Mouse (Mus musculus) lung, embryonic 15.5 days (tissue): Measurements from ENCODE around the gene Klf13. TPM values are rescaled to one million over a fixed set of nuclear protein-coding genes. Genes with fewer than 3 reads are reported as not detected.

Experiments
- ATAC-seq: fragments of 200-750 bp; cut with Nextera tagmentation; 2 replicates; pipeline ENCODE4 v1.8.0; 2017; ENCODE audit warnings: moderate number of reproducible peaks, borderline replicate concordance; ENCODE audit not compliant: low FRiP score, low TSS enrichment; ENCODE audit errors: extremely low read depth
- H3K27ac ChIP-seq: fragments of 300-500 bp; sonication (generic); 2 replicates; pipeline ENCODE4 v1.5.1; 2015; ENCODE audit warnings: moderate library complexity, mild to moderate bottlenecking, inconsistent platforms
- H3K27me3 ChIP-seq: fragments of 300-500 bp; sonication (generic); 2 replicates; pipeline ENCODE4 v1.6.1; 2015; ENCODE audit warnings: inconsistent platforms
- H3K36me3 ChIP-seq: fragments of 300-500 bp; sonication (generic); 2 replicates; pipeline ENCODE4 v1.6.1; 2015; ENCODE audit warnings: inconsistent platforms
- H3K4me1 ChIP-seq: fragments of 300-500 bp; sonication (generic); 2 replicates; pipeline ENCODE4 v1.6.1; 2015; ENCODE audit warnings: inconsistent platforms
- H3K4me2 ChIP-seq: fragments of 300-500 bp; sonication (generic); 2 replicates; pipeline ENCODE4 v1.6.1; 2015; ENCODE audit warnings: inconsistent platforms, mild to moderate bottlenecking, moderate library complexity
- H3K4me3 ChIP-seq: fragments of 300-500 bp; sonication (generic); 2 replicates; pipeline ENCODE4 v1.5.1; 2015; ENCODE audit warnings: mild to moderate bottlenecking, inconsistent platforms
- H3K9ac ChIP-seq: fragments of 300-500 bp; sonication (generic); 2 replicates; pipeline ENCODE4 v1.6.1; 2015; ENCODE audit warnings: inconsistent platforms
- H3K9me3 ChIP-seq: fragments of 300-500 bp; sonication (generic); 2 replicates; pipeline ENCODE4 v1.6.1; 2016; ENCODE audit warnings: inconsistent platforms
- WGBS: fragments of 180-500 bp; shearing (Covaris S2); methylation state at CpG from one replicate; pipeline ENCODE4 v1.1.7; 2015; 5-methylcytosine and 5-hydroxymethylcytosine counted together
- polyA plus RNA-seq: library from polyadenylated mRNA; unstranded; fragments of >200 nt; fragmentation: Nextera tagmentation; extraction: Ambion mirVana; gene quantifications from 2 replicates; pipeline ENCODE4 v1.2.1, GENCODE M21; 2015

The Klf13 gene
- polyA plus RNA-seq, 1 experiment from 2014 or later, result 35.1 TPM

DNA sequence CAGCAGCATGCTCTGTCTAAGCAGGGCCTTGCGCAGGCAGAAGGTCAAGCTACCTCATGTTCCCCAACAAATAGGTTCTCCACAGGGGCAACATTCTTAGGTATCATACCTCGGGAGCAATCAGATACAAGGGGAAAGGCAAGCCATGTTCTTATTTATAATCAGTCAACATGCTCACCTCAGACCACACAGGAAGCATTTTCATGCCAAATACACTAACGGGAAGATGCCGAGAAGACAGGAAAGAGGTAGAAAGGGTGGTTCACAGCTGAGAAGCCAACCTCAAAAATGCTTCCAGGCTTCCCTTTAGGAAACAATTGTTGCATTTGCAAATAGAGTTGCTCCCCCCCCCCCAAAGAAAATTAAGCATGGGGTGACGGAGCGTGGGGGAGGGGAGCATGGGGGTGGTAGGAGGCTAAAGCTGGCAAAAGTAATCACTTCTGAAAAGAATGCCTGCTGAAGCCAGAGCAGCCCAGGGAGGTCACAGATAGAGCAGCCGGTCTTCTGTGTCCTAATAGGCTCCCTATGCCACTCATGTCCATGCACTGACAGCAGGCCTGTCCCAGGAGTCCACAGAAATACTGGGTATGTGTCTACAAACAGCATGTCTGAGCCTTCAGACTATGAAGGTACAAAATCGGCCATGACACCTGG is 16.7 kb downstream of the Klf13 start:
- Histone ChIP-seq H3K4me1 (peaks cover 68% of the 10 kb centered on the region), H3K27me3 (no peaks in the 10 kb centered on the region), H3K27ac (no peak overlapping the region), H3K9ac (no peak overlapping the region), H3K4me2 (no peak overlapping the region), H3K9me3 (no peaks in the 10 kb centered on the region), H3K36me3 (no peaks in the 10 kb centered on the region), H3K4me3 (no peak overlapping the region)
- ATAC-seq, result no peak
- 64% methylated on average over 8 of the region's 8 CpGs for WGBS

DNA sequence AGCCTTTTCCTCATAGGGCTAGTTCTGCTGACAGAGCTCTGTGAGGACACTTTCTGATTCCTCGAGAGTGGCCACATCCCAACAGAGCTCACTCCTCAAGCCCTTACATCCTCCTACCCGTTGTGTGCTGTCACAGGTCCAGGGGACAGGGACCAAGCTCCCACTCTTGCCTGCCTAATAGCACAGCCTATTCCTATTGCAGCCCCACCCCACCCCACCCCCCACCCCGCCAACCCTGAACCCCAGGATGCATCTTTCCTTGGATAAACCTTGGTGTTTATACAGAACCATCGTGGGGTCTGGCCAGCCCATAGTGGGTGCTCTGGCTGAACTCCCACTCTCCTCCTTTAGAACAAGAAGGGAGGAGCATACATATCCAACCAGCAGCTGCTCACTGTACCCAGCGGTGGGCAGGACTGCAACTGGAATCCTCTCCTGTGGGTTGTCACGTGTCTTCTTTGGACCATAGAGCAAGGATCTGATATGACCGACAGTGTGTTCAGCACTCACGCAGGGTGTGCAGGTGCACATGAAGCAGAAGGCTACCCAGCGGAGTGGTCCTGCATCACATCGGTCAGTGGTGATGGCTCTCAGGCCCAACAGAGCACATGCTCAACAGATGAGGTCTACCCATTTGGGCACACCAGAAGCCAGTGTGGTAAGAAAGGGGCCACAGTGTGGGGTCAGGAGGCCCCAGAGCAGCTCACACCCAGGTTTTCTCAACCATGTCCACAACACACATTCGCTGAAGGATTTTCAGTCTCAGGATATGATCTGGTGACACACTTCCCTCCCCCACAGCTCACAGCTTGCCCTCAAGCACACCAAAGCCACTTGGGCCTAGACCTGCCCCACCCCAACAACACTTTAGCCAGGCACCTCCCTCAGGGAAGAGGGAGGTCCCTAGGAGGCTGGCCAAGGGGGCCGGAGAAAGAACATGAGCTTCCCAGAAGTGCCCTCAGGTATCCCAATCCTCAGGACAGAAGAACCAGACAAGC is 19.6 kb downstream of the Klf13 start:
- Histone ChIP-seq H3K9ac (no peak overlapping the region), H3K27ac (no peak overlapping the region), H3K4me2 (no peak overlapping the region), H3K27me3 (no peaks in the 10 kb centered on the region), H3K4me1 (peaks cover 51% of the 10 kb centered on the region), H3K36me3 (no peaks in the 10 kb centered on the region), H3K4me3 (no peak overlapping the region), H3K9me3 (no peaks in the 10 kb centered on the region)
- 83% methylated on average over 12 of the region's 12 CpGs for WGBS
- 0 out of 2 replicates have a peak, but pooled peaks have one; percentile 10 for ATAC-seq

DNA sequence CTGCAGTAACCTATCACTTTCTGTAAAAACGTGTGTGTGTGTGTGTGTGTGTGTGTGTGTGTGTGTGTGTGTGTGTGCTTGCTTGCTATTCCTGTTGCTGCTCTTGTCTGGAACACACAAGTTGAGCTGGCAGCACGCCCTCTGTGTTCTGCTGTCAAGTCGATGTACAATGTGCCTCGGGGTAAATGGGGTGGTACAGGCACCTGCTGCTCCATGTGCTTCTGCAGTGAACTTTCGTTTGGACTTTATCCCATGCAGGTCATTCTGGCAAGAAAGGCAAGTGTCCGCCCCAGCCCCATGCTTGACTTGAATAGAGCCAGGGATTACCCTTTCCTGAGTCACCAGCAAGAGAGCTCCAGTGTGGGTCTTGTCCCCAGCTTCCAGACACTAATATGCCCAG is 21.0 kb downstream of the Klf13 start:
- no peaks in the 10 kb centered on the region for H3K27me3 ChIP-seq
- ATAC-seq, result no peak
- H3K36me3 ChIP-seq, result no peaks in the 10 kb centered on the region
- no peak overlapping the region for H3K27ac ChIP-seq
- H3K9me3 ChIP-seq, result no peaks in the 10 kb centered on the region
- no peak overlapping the region for H3K9ac ChIP-seq
- H3K4me1 ChIP-seq, result peaks cover 56% of the 10 kb centered on the region
- WGBS, result 79% methylated on average over 6 of the region's 6 CpGs
- no peak overlapping the region for H3K4me3 ChIP-seq
- no peak overlapping the region for H3K4me2 ChIP-seq

DNA sequence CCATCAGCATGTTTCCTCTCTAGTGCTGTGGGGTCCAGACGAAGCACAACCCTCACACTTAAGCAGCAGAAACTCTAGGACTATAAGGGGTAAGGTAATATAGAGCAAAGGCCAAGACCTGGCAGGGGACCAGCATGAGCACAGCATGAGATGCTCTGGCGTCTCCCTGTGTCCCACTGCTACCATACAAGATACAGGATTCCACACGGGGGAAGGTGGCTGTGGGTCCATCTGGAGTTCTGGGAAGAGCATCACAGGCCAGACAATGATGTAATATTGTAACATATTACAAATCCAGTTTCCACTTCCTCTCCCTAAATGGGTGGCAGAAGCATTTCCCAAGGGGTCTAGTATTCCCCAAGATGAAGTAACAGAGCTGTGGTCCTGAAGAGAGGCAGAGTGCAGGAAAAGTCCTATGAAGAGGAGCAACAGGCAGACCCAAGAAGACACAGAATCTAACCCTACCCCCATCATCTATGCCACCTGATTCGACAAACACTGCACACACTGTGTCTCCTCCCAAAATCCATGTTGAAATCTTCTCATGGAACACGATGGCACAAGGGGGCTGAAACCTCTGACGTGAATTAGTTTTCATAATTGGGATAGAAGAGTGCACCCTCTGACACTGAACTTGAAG is 22.3 kb downstream of the Klf13 start, which contains the start of gene E030018B13Rik:
E030018B13Rik (plus strand) TSS at position 590 of the 640 bp plus-strand sequence.
- Histone ChIP-seq H3K36me3 (no peaks in the 10 kb centered on the region), H3K4me2 (no peak within 1 kb of the TSS), H3K9me3 (no peaks in the 10 kb centered on the region), H3K27me3 (no peaks in the 10 kb centered on the region), H3K4me1 (peaks cover 61% of the 10 kb centered on the region), H3K27ac (no peak within 1 kb of the TSS), H3K9ac (no peak within 1 kb of the TSS), H3K4me3 (no peak within 1 kb of the TSS)
- WGBS, result 81% methylated on average over 6 of the region's 6 CpGs
- ATAC-seq, result no peak

DNA sequence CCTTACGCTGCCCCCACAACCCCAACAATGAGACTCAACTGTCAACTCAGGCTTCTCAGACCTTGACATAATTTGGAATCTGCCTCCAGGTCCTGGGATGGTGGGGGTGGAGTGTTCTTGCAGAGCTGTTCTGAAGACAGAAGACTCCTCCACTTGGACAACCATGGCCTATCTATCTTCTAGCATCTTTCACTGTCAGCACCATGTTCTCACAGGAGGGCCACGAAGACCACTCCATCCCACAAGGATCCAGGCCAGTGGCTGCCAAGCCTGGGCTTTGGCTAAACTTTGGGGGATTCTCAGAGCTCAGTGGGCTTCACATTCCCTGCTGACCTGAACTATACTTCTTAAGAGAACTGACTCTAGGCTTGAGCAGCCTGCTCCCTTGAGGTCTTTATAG is 23.8 kb downstream of the Klf13 start:
- 90% methylated on average over 2 of the region's 2 CpGs for WGBS

DNA sequence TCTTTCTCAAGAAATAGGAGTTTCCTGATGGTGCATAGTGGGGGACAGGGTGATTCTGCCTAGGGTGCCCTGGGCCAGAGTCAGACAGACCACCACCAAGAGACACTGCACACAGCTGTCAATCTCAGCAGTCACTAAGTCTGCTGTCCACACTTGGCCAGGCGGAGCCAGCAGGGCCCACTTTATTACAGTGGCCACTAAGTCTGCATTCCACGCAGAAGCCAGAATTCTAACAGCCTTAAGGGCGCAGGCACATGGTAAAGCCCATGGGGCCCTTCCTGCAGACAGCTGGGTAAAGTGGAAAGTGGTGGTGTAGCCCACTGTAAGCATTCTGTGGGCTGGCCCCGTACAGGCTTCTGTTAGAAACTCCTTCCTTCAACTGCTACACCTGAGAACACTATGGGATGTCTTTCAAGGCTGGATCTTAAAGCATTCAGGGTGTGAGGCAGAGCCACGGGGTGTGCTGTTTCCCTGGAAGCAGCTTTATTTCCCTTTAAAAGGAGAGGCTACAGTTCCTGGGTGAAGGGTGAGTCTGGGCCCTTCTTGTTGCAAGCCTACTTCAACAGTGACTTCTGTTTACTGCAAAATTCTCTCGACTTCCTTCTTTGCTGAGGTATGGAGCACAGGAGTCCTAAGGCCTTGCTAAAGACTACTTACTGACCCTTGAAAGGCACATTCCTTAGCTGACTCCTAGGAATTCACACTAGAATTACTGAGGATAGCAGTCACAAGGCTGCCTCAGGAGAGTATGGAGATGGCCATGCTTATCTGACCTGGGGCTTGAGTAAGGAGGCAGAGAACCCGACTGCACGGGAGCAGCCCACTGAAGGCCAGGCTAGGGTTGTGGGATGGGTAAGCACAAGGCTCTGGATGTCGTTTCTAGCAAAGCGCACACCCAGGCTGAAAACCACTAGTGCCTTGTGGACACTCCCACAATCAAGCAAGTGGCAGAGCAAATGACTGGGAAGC is 24.7 kb downstream of the Klf13 start:
- peak overlapping the region; percentile 86 for H3K27ac ChIP-seq
- no peak overlapping the region for H3K9ac ChIP-seq
- peak; percentile 32; the same call in 1 of the 2 replicates for ATAC-seq
- H3K4me3 ChIP-seq, result no peak overlapping the region
- H3K36me3 ChIP-seq, result no peaks in the 10 kb centered on the region
- 40% methylated on average over 10 of the region's 10 CpGs for WGBS
- H3K4me2 ChIP-seq, result peak overlapping the region; percentile 4; the same call in 1 of the 2 replicates
- H3K9me3 ChIP-seq, result no peaks in the 10 kb centered on the region
- no peaks in the 10 kb centered on the region for H3K27me3 ChIP-seq
- H3K4me1 ChIP-seq, result peaks cover 63% of the 10 kb centered on the region

More for the DNA sequence above, 23.8 kb downstream of the Klf13 start:
- H3K27ac ChIP-seq, result peak overlapping the region; percentile 86
- no peaks in the 10 kb centered on the region for H3K36me3 ChIP-seq
- H3K4me2 ChIP-seq, result no peak overlapping the region
- H3K4me3 ChIP-seq, result no peak overlapping the region
- no peaks in the 10 kb centered on the region for H3K9me3 ChIP-seq
- H3K4me1 ChIP-seq, result peaks cover 70% of the 10 kb centered on the region
- no peak overlapping the region for H3K9ac ChIP-seq
- no peak for ATAC-seq
- H3K27me3 ChIP-seq, result no peaks in the 10 kb centered on the region

DNA sequence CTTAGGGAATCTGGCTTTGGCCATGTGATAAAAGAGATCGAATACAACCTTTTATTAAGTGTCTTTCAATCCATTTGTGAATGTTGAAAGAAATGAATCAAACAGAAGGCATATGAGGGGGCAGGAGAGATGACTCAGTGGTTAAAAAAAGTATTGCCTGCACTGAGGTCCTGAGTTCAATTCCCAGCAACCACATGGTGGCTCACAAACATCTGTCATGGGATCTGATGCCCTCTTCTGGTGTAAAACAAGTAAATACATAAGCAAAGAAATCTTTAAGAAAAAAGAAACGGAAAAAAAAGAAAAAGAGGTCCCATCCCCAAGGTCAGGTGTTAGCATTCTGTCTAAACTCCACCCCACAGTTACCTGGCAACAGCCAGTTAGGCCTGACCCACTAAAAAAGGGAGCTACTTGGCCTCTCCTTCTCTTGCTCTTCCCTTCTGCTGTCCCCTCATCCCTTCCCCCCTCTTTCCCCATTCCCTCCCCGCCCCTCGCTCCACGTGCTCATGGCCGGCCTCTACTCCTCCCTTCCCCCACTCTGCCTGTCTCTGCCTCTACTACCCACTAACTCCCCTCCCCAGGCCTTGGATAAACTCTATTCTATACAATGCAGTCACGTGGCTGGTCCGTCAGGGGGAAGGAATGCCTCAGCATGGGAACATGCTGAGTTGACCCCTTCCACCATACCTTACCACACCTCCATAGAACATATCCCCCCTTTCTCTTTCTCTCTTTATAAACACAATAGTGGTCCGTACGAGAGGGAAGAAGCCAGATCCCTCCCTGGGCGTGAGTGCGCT is 25.6 kb downstream of the Klf13 start:
- Histone ChIP-seq H3K9me3 (no peaks in the 10 kb centered on the region), H3K4me2 (no peak overlapping the region), H3K4me3 (no peak overlapping the region), H3K4me1 (peaks cover 66% of the 10 kb centered on the region), H3K9ac (no peak overlapping the region), H3K27ac (peak overlapping the region; percentile 86), H3K27me3 (no peaks in the 10 kb centered on the region), H3K36me3 (no peaks in the 10 kb centered on the region)
- 50% methylated on average over 12 of the region's 12 CpGs for WGBS
- ATAC-seq, result no peak

DNA sequence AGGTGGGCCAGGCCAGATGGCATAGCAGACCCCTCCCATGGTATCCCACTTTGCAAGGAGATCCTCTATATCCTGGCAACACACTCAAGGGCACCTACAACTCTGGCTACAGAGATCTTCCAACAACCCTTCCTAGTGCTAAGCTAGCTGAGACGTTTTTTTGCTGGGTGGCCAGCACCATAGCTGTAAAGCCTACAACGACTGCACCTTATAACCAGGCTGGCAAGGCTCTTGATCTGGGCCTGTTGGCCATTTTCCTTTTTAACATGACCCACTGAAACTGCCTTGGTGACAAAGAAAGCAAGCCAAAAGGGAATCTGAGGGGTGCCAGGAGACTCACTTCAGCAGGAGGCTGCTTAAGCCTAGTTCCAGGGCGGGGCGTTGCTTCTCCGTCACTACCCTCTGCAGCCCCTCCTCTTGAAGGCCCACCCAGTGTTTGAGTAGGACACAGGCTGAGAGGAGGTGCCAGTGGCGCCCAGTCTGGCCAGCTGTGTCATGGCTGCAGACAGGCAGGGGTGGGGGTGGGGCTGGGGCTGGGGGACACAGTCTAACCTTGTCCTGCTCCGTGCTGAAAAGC is 26.4 kb downstream of the Klf13 start:
- 0 out of 2 replicates have a peak overlapping the region, but pooled peaks have one; percentile 20 for H3K9ac ChIP-seq
- H3K27me3 ChIP-seq, result no peaks in the 10 kb centered on the region
- peak overlapping the region; percentile 86 for H3K27ac ChIP-seq
- no peaks in the 10 kb centered on the region for H3K36me3 ChIP-seq
- peak; percentile 56 for ATAC-seq
- peaks cover 65% of the 10 kb centered on the region for H3K4me1 ChIP-seq
- no peaks in the 10 kb centered on the region for H3K9me3 ChIP-seq
- no peak overlapping the region for H3K4me3 ChIP-seq
- no peak overlapping the region for H3K4me2 ChIP-seq
- 29% methylated on average over 7 of the region's 7 CpGs for WGBS

DNA sequence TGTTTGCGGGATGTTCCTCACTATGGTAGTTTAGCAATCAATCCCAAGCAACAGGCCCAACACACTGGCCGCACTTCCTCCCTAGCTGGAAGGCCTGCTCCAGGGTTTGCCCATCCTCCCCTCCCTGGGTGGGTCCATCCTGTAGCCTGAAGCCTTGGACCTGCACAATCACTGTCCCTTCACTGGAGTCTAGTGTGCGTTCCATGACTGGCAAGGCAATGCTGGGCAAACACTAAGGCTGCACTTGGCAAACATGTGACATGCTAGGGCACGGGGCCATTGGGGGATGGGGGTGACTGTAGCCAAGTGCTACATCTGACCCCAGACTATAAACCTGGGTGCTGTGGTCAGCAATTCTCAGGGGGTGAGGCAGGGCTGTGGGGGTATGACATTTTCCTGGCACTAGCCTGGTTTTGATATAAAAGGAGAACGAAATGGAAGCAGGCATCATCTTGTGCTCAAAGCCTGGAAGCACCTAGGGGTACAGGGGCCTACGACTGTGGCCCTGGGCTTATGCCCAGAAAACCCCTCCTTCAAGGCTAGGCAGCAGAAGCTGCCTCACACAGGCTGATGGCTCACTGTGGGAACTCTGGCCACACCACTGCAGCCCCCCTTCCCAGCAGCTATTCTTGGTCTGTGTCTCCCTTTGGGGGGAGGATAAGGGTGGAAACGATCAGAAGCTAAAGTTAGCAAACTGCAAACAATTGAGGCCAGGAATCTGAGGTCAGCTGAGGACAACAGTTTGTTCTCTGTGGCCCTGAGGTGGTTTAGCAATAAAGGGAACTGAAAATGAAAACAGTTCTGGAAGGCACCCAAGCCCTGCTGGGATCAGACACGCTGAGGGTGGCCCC is 27.1 kb downstream of the Klf13 start:
- no peak overlapping the region for H3K4me3 ChIP-seq
- H3K27ac ChIP-seq, result peak overlapping the region; percentile 86
- WGBS, result 26% methylated on average over 8 of the region's 8 CpGs
- H3K27me3 ChIP-seq, result no peaks in the 10 kb centered on the region
- H3K4me1 ChIP-seq, result peaks cover 65% of the 10 kb centered on the region
- H3K9ac ChIP-seq, result 0 out of 2 replicates have a peak overlapping the region, but pooled peaks have one; percentile 20
- ATAC-seq, result peak; percentile 47; the same call in 1 of the 2 replicates
- H3K36me3 ChIP-seq, result no peaks in the 10 kb centered on the region
- no peaks in the 10 kb centered on the region for H3K9me3 ChIP-seq
- H3K4me2 ChIP-seq, result no peak overlapping the region
